Mouse (Mus musculus) erythroblast, embryonic 14.5 days (primary cell): ENCODE measurements around the gene L3mbtl4.

Experiments
- GATA1 ChIP-seq: IDR thresholded peaks from 2 replicates; pipeline ENCODE4 v1.6.1; 2012; ENCODE audit warnings: low read length, inconsistent platforms, mixed read lengths
- TAL1 ChIP-seq: IDR thresholded peaks from 3 replicates; pipeline ENCODE4 v1.6.1; 2012; ENCODE audit warnings: low read length, inconsistent platforms, mixed read lengths

GRCm38 (mm10) chr17:68711350-68711749 is 437.8 kb downstream of the L3mbtl4 start:
- TF ChIP-seq TAL1 (no peak), GATA1 (no peak)
